Mouse (Mus musculus) stomach, postnatal 0 days (tissue): ENCODE results near the gene Hist3h2ba.

Experiments
- CTCF ChIP-seq: IDR thresholded peaks from 2 replicates; pipeline ENCODE4 v1.5.1; 2016; ENCODE audit warnings: antibody characterized with exemption, low read depth, mild to moderate bottlenecking, moderate library complexity
- EP300 ChIP-seq: optimal IDR thresholded peaks from 2 replicates; pipeline ENCODE3; 2016; ENCODE audit warnings: antibody characterized with exemption

DNA sequence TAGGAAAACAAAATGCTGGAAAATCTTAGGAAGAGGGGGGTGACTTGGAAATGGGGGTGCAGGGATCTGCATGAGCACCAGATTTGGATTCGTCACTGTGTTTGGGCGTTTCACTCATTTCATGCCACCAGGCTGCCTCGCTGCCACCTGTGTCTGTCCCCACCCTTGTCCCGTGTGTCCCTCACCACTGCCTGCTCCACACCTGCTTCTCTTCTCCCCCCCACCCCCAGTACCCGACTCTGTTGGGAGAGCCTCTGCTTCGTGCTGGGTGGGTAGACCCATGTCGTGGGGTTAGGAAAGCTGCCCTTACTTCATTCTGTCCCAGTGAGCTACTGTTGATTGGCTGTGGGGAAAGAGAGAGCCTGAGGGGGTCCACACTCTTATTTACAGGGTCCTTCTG lies 35.9 kb downstream of the Hist3h2ba start:
- TF ChIP-seq CTCF (no peak), EP300 (no peak)
